Mouse (Mus musculus): Measurements from ENCODE around the gene Wdr6. TPM values are rescaled to one million over a fixed set of nuclear protein-coding genes. Genes with fewer than 3 reads are reported as not detected.

Wdr6 gene
- polyA plus RNA-seq, 1 experiment: 8.0 TPM

DNA sequence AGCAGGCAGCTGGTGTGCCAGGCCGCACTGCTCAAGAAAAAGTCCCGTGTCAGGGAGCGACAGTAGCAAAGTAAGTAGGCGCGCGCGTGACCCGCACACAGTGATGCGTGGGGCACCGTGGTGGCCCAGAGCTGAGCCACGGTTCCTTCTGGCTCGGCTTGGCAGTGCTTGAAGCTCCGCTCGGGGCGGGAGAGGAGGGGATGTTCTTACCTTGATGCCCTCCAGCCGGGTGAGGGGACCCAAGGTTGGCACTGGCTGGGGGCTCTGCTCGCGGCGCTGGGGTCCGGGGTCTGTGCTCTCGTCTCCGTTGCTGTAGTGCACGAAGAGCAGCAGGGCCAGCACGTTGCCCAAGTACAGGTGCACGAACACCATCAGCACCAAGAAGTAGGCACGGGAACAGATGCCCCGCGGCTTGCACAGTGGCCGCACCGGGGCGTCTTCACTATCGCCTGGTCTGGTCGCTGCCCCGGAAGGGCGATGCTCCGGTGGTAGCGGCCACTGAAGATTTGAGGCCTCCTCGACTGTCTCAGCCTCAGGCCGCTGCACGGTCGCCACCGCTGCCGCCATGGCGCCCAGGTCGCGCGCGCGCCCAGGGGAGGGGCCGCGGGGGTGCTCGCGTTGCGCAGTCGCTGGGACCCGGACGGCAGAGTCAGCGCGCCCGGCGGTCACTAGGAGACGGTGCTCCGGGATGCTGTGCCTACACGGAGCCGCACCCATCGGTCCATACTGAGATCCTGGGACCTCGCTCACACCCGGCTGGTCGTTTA lies 18.6 kb upstream of the Wdr6 start, which contains the start of gene P4htm:
P4htm (minus strand) TSS at position 670 of the 767 bp plus-strand sequence.
- no peak within 1 kb of the TSS for H3K27ac ChIP-seq (ENCODE audit: insufficient read depth, low read depth, low read length)
- peak within 1 kb of the TSS; percentile 74 for H3K4me3 ChIP-seq (ENCODE audit: insufficient read depth, low read length)
- H3K4me1 ChIP-seq (ENCODE audit: control insufficient read depth, insufficient read depth, low read length): 0 out of 2 replicates have a peak, but pooled peaks cover 2% of the 10 kb centered on the region
- no peak for TF ChIP-seq POLR2A (IDR thresholded peaks at IDR 0.05; ENCODE audit: borderline replicate concordance, low read depth, low read length)
- TF ChIP-seq CTCF (IDR thresholded peaks at IDR 0.05; ENCODE audit: low read depth, low read length): no peak

DNA sequence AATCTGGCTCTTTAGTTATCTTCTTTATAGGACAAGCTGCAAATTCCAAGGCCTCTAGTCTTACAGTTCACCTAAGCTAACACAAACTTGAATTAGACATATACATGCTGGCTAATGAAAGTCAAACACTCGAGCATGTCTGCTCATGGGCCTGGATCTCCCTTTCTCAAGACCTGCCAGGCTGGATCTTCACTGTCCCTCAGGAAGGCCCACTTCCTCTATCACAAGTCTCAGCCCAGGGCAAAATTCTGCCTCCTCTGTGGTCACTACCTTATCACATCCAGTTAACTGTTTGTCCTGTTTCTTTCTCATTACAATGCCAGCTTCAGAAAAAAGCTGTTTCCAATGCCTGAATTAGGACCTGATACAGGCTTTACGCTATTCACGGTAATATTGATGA lies 15.8 kb upstream of the Wdr6 start:
- Histone ChIP-seq H3K4me1 (ENCODE audit: control insufficient read depth, insufficient read depth, low read length) (peaks cover 3% of the 10 kb centered on the region; the same call in 1 of the 2 replicates), H3K4me3 (ENCODE audit: insufficient read depth, low read length) (no peak overlapping the region), H3K27ac (ENCODE audit: insufficient read depth, low read depth, low read length) (no peak overlapping the region)
- TF ChIP-seq CTCF (IDR thresholded peaks at IDR 0.05; ENCODE audit: low read depth, low read length) (no peak), POLR2A (IDR thresholded peaks at IDR 0.05; ENCODE audit: borderline replicate concordance, low read depth, low read length) (no peak)

DNA sequence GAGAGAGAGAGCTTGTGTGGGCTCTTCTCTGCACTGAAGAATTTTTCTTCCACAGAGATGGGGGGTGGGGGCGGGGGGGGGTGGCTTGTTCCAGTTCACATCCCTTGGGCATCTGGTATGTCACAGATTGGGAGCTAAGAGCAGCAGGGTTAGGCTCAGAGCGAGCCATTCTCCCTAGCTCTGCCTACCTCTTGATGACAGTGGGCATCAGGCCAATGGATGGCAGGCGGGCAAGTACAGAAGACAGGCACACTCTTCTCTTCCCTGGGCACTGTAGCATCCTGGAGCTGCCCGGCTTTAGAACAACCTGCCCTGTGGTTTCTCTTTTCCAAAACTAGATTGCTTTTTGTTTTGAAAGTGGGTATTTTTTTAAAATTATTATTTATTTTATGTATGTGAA lies 12.9 kb upstream of the Wdr6 start:
- no peak for TF ChIP-seq POLR2A (IDR thresholded peaks at IDR 0.05; ENCODE audit: borderline replicate concordance, low read depth, low read length)
- TF ChIP-seq CTCF (IDR thresholded peaks at IDR 0.05; ENCODE audit: low read depth, low read length): no peak
- peaks cover 9% of the 10 kb centered on the region for H3K4me1 ChIP-seq (ENCODE audit: control insufficient read depth, insufficient read depth, low read length)
- no peak overlapping the region for H3K27ac ChIP-seq (ENCODE audit: insufficient read depth, low read depth, low read length)
- no peak overlapping the region for H3K4me3 ChIP-seq (ENCODE audit: insufficient read depth, low read length)

DNA sequence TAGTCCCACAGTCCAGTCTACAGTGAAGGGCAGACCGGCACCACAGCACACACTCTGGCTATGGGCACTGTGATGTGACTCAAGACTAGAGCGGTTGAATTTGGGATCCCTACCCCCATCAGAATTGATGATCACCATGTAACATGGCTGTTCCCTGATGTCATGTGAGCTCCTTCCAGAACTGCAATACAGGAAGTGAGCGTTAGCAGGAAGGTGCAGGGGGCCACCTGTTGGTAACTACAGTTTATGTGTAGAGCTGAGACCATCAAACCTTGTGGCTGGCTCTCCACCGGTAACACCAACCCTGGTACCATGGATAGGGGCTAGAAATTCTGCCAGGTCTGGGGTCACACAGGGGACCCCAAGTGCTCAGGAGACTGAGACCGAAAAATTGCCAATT lies 10.7 kb upstream of the Wdr6 start:
- Histone ChIP-seq H3K4me1 (ENCODE audit: control insufficient read depth, insufficient read depth, low read length) (peaks cover 7% of the 10 kb centered on the region), H3K4me3 (ENCODE audit: insufficient read depth, low read length) (no peak overlapping the region)
- no peak for TF ChIP-seq POLR2A (IDR thresholded peaks at IDR 0.05; ENCODE audit: borderline replicate concordance, low read depth, low read length)
- TF ChIP-seq CTCF (IDR thresholded peaks at IDR 0.05; ENCODE audit: low read depth, low read length): no peak

DNA sequence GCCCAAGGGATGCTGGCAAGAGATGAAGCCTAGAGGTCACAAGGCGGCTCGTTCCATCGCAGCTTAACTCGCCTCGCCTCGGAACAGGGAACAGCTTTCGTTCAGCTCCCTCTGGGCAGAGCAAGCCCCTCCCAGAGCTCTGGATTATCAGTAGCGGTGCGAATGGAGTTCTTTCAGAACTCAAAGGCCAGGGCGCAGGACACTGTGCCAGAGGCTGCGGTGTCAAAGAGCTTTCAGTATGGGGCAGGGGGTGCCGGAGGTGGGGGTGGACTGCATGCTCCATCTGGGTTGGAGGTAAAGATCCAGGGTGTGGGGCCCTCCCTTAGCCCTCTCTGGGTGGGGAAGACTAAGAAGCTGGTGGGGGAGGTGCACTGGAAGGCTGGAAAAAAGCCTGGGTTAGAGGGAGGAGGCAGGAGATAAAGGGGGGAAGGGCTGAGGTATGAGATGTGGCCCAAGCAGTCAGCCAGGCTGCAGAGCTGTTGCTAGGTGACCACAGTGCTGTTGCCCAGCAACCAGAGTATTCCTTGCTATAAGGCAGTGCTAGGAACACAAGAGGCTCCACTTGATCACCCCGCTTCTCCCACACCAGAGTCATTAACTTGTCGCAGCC lies 9.1 kb upstream of the Wdr6 start:
- H3K4me3 ChIP-seq (ENCODE audit: insufficient read depth, low read length): no peak overlapping the region
- H3K27ac ChIP-seq (ENCODE audit: insufficient read depth, low read depth, low read length): no peak overlapping the region
- TF ChIP-seq POLR2A (IDR thresholded peaks at IDR 0.05; ENCODE audit: borderline replicate concordance, low read depth, low read length) (no peak), CTCF (IDR thresholded peaks at IDR 0.05; ENCODE audit: low read depth, low read length) (no peak)
- H3K4me1 ChIP-seq (ENCODE audit: control insufficient read depth, insufficient read depth, low read length): peaks cover 7% of the 10 kb centered on the region

More for the DNA sequence above, 10.7 kb upstream of the Wdr6 start:
- no peak overlapping the region for H3K27ac ChIP-seq (ENCODE audit: insufficient read depth, low read depth, low read length)

DNA sequence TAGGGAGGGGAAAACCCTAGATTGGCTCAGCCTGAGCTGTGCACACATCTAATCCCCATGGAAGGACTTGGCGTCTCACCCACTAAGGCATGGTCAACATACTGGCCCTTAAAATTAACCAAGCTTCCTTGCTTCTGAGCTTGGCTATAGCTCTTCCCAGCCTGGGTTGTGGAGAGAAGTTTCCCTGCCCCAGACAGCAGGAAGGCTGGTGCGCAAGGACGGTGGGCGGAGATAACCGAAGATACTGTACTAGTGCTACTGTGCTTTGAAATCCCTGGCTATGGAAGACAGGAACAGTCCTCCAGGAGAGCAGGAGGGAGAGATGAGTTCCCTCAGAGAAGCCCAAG lies 778 bp upstream of the Wdr6 start:
- peaks cover 5% of the 10 kb centered on the region for H3K4me1 ChIP-seq (ENCODE audit: control insufficient read depth, insufficient read depth, low read length)

DNA sequence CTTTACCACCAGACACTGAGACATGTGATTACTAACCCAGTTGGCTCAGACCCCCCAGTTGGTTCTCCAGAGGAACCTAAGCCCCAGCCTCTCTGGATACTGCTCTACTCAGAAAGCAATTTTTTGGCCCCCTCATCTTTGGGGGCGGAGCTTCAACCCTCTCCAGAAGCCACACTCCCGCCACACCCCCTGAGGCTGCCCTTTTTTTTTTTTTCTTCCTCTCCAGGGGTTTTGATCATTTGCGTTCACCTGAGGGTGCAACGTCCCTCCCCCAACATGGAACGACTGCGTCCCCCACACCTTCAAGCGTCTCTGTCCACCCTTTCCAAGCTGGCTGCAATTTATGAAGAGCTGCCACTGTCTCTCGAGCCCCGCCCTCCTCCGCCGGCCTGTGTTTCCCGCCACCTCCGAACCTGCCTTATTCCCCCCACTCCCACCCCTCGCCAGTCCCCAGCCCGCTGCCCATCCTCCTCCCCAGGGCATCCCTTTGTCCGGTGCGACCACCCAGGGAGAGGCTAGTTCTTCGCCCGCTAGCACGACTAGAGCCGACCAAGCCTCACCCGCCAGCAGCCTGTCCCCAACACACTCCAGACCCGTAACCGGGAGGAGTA lies 500 bp downstream of the Wdr6 start:
- no peak overlapping the region for H3K27ac ChIP-seq (ENCODE audit: insufficient read depth, low read depth, low read length)
- H3K4me3 ChIP-seq (ENCODE audit: insufficient read depth, low read length): peak overlapping the region; percentile 68
- H3K4me1 ChIP-seq (ENCODE audit: control insufficient read depth, insufficient read depth, low read length): peaks cover 5% of the 10 kb centered on the region
- TF ChIP-seq CTCF (IDR thresholded peaks at IDR 0.05; ENCODE audit: low read depth, low read length): no peak
- TF ChIP-seq POLR2A (IDR thresholded peaks at IDR 0.05; ENCODE audit: borderline replicate concordance, low read depth, low read length): no peak

More for the DNA sequence above, 778 bp upstream of the Wdr6 start:
- no peak for TF ChIP-seq POLR2A (IDR thresholded peaks at IDR 0.05; ENCODE audit: borderline replicate concordance, low read depth, low read length)
- TF ChIP-seq CTCF (IDR thresholded peaks at IDR 0.05; ENCODE audit: low read depth, low read length): no peak
- peak overlapping the region; percentile 68; the same call in 1 of the 2 replicates for H3K4me3 ChIP-seq (ENCODE audit: insufficient read depth, low read length)
- H3K27ac ChIP-seq (ENCODE audit: insufficient read depth, low read depth, low read length): no peak overlapping the region

DNA sequence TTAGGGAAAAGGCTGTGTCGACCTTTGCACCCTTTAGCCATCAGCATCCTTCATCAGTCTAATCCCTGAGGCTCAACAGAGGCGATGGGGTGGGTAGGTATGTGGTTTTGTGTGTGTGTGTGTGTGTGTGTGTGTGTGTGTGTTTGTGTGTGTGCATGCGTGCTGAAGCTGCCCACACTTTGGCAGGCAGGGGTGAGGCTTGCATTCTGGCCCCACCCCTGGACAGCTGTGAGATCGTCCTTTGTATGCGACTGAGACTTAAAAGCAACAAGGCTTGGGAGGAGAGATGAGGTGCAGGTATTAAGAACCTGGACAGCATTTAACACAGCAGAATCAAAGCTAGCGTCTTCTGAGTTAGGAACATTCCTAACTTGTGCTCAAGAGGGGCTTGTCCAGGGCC lies 1.5 kb downstream of the Wdr6 start:
- TF ChIP-seq POLR2A (IDR thresholded peaks at IDR 0.05; ENCODE audit: borderline replicate concordance, low read depth, low read length): no peak
- TF ChIP-seq CTCF (IDR thresholded peaks at IDR 0.05; ENCODE audit: low read depth, low read length): no peak
- H3K27ac ChIP-seq (ENCODE audit: insufficient read depth, low read depth, low read length): no peak overlapping the region
- H3K4me3 ChIP-seq (ENCODE audit: insufficient read depth, low read length): no peak overlapping the region
- H3K4me1 ChIP-seq (ENCODE audit: control insufficient read depth, insufficient read depth, low read length): peaks cover 5% of the 10 kb centered on the region

DNA sequence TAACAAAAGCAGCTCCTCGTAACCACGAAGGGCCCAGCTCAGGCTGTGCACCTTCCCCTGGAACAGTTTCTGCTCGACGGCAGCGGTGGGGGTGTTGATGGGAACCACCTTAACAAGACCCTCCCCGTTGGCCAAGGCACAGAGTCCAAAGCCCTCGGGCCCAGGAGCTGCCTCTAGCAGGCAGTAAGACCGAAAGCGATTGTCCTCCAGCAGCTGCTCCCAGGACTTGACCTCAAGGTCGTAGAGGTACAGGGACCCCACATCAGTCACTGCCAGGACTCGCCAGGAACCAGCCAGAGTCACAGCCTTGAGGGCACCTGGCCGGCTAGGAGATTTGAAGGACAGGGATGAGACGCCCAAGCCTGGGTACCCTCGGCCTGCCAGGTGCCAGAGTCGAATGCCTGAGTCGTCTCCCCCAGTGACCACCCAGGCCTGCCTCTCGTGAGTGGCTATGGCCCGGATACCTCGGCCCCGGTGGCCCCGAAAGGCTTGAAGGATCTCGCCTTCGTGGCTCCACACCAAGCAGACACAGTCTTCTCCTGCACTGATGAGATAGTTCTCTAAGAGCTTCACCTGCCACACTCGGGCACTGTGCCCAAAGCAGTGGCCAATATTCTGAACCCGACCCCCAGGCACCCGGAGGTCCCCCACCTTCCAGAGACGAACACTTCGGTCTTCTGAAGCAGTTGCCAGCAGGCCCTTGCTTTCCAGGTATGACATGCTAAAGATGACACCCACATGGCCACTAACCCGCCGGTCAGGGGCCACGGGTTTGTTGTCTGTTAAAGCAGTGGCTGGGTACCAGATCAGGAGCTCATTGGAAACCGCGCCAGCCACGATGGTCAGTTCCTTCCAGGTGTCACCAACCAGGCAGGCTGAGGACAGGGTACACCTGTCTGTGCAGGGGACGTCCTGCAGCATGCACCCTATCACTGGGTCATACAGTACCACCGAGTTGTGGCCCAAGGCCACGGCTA lies 2.9 kb downstream of the Wdr6 start:
- peaks cover 5% of the 10 kb centered on the region for H3K4me1 ChIP-seq (ENCODE audit: control insufficient read depth, insufficient read depth, low read length)
- no peak overlapping the region for H3K27ac ChIP-seq (ENCODE audit: insufficient read depth, low read depth, low read length)
- no peak overlapping the region for H3K4me3 ChIP-seq (ENCODE audit: insufficient read depth, low read length)
- TF ChIP-seq CTCF (IDR thresholded peaks at IDR 0.05; ENCODE audit: low read depth, low read length) (no peak), POLR2A (IDR thresholded peaks at IDR 0.05; ENCODE audit: borderline replicate concordance, low read depth, low read length) (no peak)

All from bone marrow macrophage, adult 2 months (primary cell).